Mouse (Mus musculus): Measurements from ENCODE around the gene Mcpt8. TPM values are rescaled to one million over a fixed set of nuclear protein-coding genes. Genes with fewer than 3 reads are reported as not detected.

Gene Mcpt8
- 83.0 and 87.4 TPM in 2 replicates for total RNA-seq (2023)

GRCm38 (mm10) chr14:56085167-56085566 lies at the start of gene Mcpt8:
Gene Mcpt8 (minus strand): TSS chr14:56085273.

GRCm38 (mm10) chr14:56132508-56132907 lies 47.4 kb upstream of the Mcpt8 start, which contains the start of gene Gzmd:
Gene Gzmd (minus strand): TSS chr14:56132608.

GRCm38 (mm10) chr14:56120525-56120924 lies 35.5 kb upstream of the Mcpt8 start, which contains the start of gene Gzme:
Gene Gzme (minus strand): TSS chr14:56120625.

GRCm38 (mm10) chr14:56102386-56102785 lies 17.3 kb upstream of the Mcpt8 start, which contains the start of gene Ctsg:
Gene Ctsg (minus strand): TSS chr14:56102574.

GRCm38 (mm10) chr14:56062213-56062612 lies 22.9 kb downstream of the Mcpt8 start, which contains the start of gene Mcpt4:
Gene Mcpt4 (minus strand): TSS chr14:56062313.

GRCm38 (mm10) chr14:56041792-56042191 lies 43.3 kb downstream of the Mcpt8 start, which contains the start of gene Mcpt2:
Gene Mcpt2 (plus strand): TSS chr14:56042041.

Other genes with a start within 250 kb of the Mcpt8 start
- gene Nynrin, start 231.3 kb downstream of the Mcpt8 start, total RNA-seq (2023), result 1.1 and 3.0 TPM in 2 replicates
- gene Cbln3, start 200.9 kb downstream of the Mcpt8 start, total RNA-seq (2023), result 0.48 and 0.54 TPM in 2 replicates
- 107 and 146 TPM in 2 replicates for gene Khnyn, start 200.3 kb downstream of the Mcpt8 start, total RNA-seq (2023)
- gene Sdr39u1, start 185.0 kb downstream of the Mcpt8 start, total RNA-seq (2023), result 1.9 and 2.2 TPM in 2 replicates
- not detected in 2 replicates for gene Cma1, start 140.6 kb downstream of the Mcpt8 start, total RNA-seq (2023)
- not detected in 2 replicates for gene Cma2, start 134.3 kb downstream of the Mcpt8 start, total RNA-seq (2023)
- gene Mcpt1, start 67.3 kb downstream of the Mcpt8 start, total RNA-seq (2023), result not detected in 2 replicates
- gene Mcpt9, start 54.8 kb downstream of the Mcpt8 start, total RNA-seq (2023), result not detected in 2 replicates
- gene Mcpt2, start 43.2 kb downstream of the Mcpt8 start, total RNA-seq (2023), result not detected in 2 replicates
- not detected in 2 replicates for gene Mcpt4, start 23.0 kb downstream of the Mcpt8 start, total RNA-seq (2023)
- gene Ctsg, start 17.3 kb upstream of the Mcpt8 start, total RNA-seq (2023), result 123 and 127 TPM in 2 replicates
- not detected in 2 replicates for gene Gzme, start 35.4 kb upstream of the Mcpt8 start, total RNA-seq (2023)
- not detected in 2 replicates for gene Gzmd, start 47.3 kb upstream of the Mcpt8 start, total RNA-seq (2023)
- gene Gzmg, start 74.3 kb upstream of the Mcpt8 start, total RNA-seq (2023), result not detected in 2 replicates
- gene Gzmn, start 89.3 kb upstream of the Mcpt8 start, total RNA-seq (2023), result not detected in 2 replicates
- gene Gzmf, start 126.1 kb upstream of the Mcpt8 start, total RNA-seq (2023), result not detected in 2 replicates
- not detected in 2 replicates for gene Gzmc, start 149.4 kb upstream of the Mcpt8 start, total RNA-seq (2023)
- 0.27 and 0.76 TPM in 2 replicates for gene Gzmb, start 177.0 kb upstream of the Mcpt8 start, total RNA-seq (2023)